Mouse (Mus musculus) embryonic facial prominence, embryonic 14.5 days (tissue): Measurements from ENCODE around the gene Angptl8. TPM values are rescaled to one million over a fixed set of nuclear protein-coding genes. Genes with fewer than 3 reads are reported as not detected.

Experiments
- ATAC-seq: fragments of 200-750 bp; cut with Nextera tagmentation; 2 replicates; pipeline ENCODE4 v1.8.0; 2017; ENCODE audit warnings: low read depth, moderate number of reproducible peaks, moderate TSS enrichment
- DNase-seq: peaks from one replicate; pipeline ENCODE4 v3.0.0-alpha.2; 2015; ENCODE audit warnings: low spot score
- H3K27ac ChIP-seq: fragments of 300-500 bp; sonication (generic); replicated peaks from 2 replicates; pipeline ENCODE4 v1.5.1; 2014; ENCODE audit warnings: low read depth, mild to moderate bottlenecking, low read length, moderate library complexity
- H3K27me3 ChIP-seq: fragments of 300-500 bp; sonication (generic); replicated peaks from 2 replicates; pipeline ENCODE4 v1.6.1; 2014; ENCODE audit warnings: low read length; ENCODE audit not compliant: control insufficient read depth, insufficient read depth
- H3K36me3 ChIP-seq: fragments of 300-500 bp; sonication (generic); 2 replicates; pipeline ENCODE4 v1.6.1; 2014; ENCODE audit warnings: low read length, mixed read lengths; ENCODE audit not compliant: control insufficient read depth, insufficient read depth
- H3K4me1 ChIP-seq: fragments of 300-500 bp; sonication (generic); 2 replicates; pipeline ENCODE4 v1.6.1; 2014; ENCODE audit warnings: antibody characterized with exemption, low read length; ENCODE audit not compliant: control insufficient read depth, insufficient read depth
- H3K4me2 ChIP-seq: fragments of 300-500 bp; sonication (generic); 2 replicates; pipeline ENCODE4 v1.6.1; 2014; ENCODE audit warnings: low read depth, mild to moderate bottlenecking, low read length, moderate library complexity, mixed read lengths
- H3K4me3 ChIP-seq: fragments of 300-500 bp; sonication (generic); 2 replicates; pipeline ENCODE4 v1.5.1; 2014; ENCODE audit warnings: low read depth, mild to moderate bottlenecking, low read length
- H3K9ac ChIP-seq: fragments of 300-500 bp; sonication (generic); 2 replicates; pipeline ENCODE4 v1.6.1; 2014; ENCODE audit warnings: low read depth, mild to moderate bottlenecking, low read length, moderate library complexity, mixed read lengths
- H3K9me3 ChIP-seq: fragments of 300-500 bp; sonication (generic); 2 replicates; pipeline ENCODE4 v1.6.1; 2016; ENCODE audit warnings: low read length; ENCODE audit not compliant: control insufficient read depth
- WGBS: fragments of 180-500 bp; shearing (Covaris S2); extraction: QIAGEN DNeasy Blood & Tissue Kit; methylation state at CpG from one replicate; pipeline ENCODE4 v1.1.7; 2014; 5-methylcytosine and 5-hydroxymethylcytosine counted together
- polyA plus RNA-seq: library from polyadenylated mRNA; unstranded; fragments of >200 nt; fragmentation: Nextera tagmentation; extraction: Ambion mirVana; gene quantifications from 2 replicates; pipeline ENCODE4 v1.2.1, GENCODE M21; 2014

Angptl8 gene
- polyA plus RNA-seq, 1 experiment from 2014 or later: 0.54 TPM

GRCm38 (mm10) chr9:21794925-21795324, 40.4 kb upstream of the Angptl8 start:
- peaks cover 30% of the 10 kb centered on the region for H3K4me1 ChIP-seq
- no peak overlapping the region for H3K4me2 ChIP-seq
- WGBS: 94% methylated on average over 19 of the region's 25 CpGs
- H3K9me3 ChIP-seq: no peaks in the 10 kb centered on the region
- no peak overlapping the region for H3K4me3 ChIP-seq
- no peak for DNase-seq
- ATAC-seq: no peak
- H3K36me3 ChIP-seq: peaks cover 54% of the 10 kb centered on the region
- H3K27me3 ChIP-seq: no peaks in the 10 kb centered on the region
- H3K27ac ChIP-seq: no peak overlapping the region
- no peak overlapping the region for H3K9ac ChIP-seq

GRCm38 (mm10) chr9:21795579-21795978, 39.7 kb upstream of the Angptl8 start:
- Histone ChIP-seq H3K27me3 (no peaks in the 10 kb centered on the region), H3K27ac (0 out of 2 replicates have a peak overlapping the region, but pooled peaks have one; percentile 96), H3K9me3 (no peaks in the 10 kb centered on the region), H3K4me3 (0 out of 2 replicates have a peak overlapping the region, but pooled peaks have one; percentile 87), H3K9ac (peak overlapping the region; percentile 52; the same call in 1 of the 2 replicates), H3K4me2 (peak overlapping the region; percentile 68), H3K4me1 (peaks cover 30% of the 10 kb centered on the region), H3K36me3 (peaks cover 48% of the 10 kb centered on the region)
- ATAC-seq: no peak
- DNase-seq: no peak
- WGBS: 54% methylated on average over 5 of the region's 5 CpGs

GRCm38 (mm10) chr9:21796259-21796658, 39.1 kb upstream of the Angptl8 start:
- Histone ChIP-seq H3K4me1 (peaks cover 30% of the 10 kb centered on the region), H3K9ac (peak overlapping the region; percentile 52), H3K4me3 (peak overlapping the region; percentile 87), H3K27ac (peak overlapping the region; percentile 96; the same call in 1 of the 2 replicates), H3K9me3 (no peaks in the 10 kb centered on the region), H3K36me3 (peaks cover 44% of the 10 kb centered on the region), H3K27me3 (no peaks in the 10 kb centered on the region), H3K4me2 (peak overlapping the region; percentile 68)
- DNase-seq (peak; percentile 26), ATAC-seq (no peak)
- 12% methylated on average over 3 of the region's 3 CpGs for WGBS

DNA sequence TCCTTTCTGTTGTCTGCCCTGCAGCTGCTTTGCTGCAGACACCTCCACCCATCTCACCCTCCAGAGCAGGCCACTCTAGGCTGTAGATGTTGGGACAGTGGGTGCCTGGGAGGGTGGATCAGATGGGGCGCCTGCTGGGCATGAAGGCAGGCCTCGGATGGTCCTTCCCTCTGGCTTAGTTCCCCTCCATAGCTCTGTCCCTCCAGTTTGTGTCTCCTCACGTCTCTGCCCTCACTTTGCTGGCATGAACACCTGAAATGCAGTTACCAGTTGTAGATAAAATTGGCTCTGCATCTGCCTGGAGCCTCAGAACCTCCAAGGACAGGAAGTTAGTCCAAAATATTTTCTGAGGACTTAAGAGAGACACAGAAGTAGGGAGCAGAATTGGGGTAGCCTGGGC, 38.4 kb upstream of the Angptl8 start:
- H3K36me3 ChIP-seq: peaks cover 44% of the 10 kb centered on the region
- ATAC-seq (no peak), DNase-seq (no peak)
- 55% methylated on average over 3 of the region's 3 CpGs for WGBS
- H3K27ac ChIP-seq: peak overlapping the region; percentile 96
- H3K9me3 ChIP-seq: no peaks in the 10 kb centered on the region
- H3K4me1 ChIP-seq: peaks cover 29% of the 10 kb centered on the region
- H3K27me3 ChIP-seq: no peaks in the 10 kb centered on the region
- peak overlapping the region; percentile 87 for H3K4me3 ChIP-seq
- peak overlapping the region; percentile 68 for H3K4me2 ChIP-seq
- H3K9ac ChIP-seq: peak overlapping the region; percentile 52

DNA sequence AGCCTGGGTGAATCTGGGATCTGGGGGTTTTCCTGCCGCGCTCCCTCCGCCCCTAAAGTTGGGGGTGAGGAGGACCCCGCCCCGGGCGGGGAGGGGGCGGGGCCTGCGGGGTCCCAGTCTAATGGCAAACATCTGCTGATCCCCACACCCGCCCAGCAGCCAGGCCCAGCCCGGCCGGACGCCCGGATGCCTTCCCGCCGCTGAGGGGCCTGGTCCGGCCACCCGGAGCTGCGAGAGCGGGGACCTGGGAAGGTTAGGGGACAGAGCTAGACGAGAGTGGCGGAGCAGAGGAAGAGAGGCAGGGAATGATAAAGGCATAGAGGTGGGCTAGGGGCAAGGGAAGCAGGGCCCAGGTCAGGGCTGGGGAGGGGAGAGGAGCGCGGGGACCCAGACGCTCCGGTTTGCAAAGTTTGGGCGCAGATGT, 37.4 kb upstream of the Angptl8 start:
- ATAC-seq: peak; percentile 69
- Histone ChIP-seq H3K36me3 (peaks cover 46% of the 10 kb centered on the region), H3K9ac (peak overlapping the region; percentile 91), H3K27ac (peak overlapping the region; percentile 96), H3K4me1 (peaks cover 23% of the 10 kb centered on the region), H3K27me3 (no peaks in the 10 kb centered on the region), H3K9me3 (no peaks in the 10 kb centered on the region), H3K4me2 (peak overlapping the region; percentile 68), H3K4me3 (peak overlapping the region; percentile 87)
- DNase-seq: peak; percentile 86
- WGBS: 0% methylated on average over 19 of the region's 26 CpGs

DNA sequence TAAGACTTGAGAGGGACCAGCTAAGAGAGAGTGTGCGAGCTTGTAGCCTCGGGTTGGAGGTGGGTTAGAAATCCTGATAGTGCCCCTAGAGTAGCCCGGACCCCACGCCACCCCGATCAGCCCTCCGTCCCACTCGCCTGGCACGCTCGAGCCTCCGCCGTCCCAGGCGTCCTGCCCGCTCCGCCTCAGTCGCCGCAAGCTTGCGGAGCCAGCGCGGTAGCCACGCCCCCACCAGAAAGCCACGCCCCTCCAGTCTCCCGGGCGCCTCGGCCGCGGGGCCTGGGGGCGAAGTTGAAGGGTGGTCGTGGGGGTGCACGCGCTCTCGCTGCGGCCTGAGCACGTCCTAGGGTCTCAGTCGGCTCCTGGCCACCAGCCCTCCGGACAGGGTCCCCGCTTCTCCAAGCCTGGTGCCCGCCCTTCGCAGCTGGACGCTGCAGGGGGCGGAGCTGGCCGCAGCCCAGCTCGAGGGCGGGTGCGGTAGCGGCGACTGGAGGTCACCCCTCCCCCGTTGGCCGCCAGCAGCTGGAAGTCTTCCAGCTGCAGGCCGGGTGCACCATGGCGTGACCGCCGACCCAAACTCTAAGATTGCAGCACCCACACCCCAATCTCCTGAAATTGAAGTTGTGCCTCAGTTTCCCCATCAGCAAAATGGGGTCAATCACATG, 36.8 kb upstream of the Angptl8 start, which contains the start of gene Kank2:
TSS of gene Kank2 (minus strand) at position 400 of the 665 bp plus-strand sequence.
- H3K4me3 ChIP-seq: peak within 1 kb of the TSS; percentile 87
- DNase-seq: peak; percentile 87
- peak; percentile 85 for ATAC-seq
- H3K36me3 ChIP-seq: peaks cover 41% of the 10 kb centered on the region
- no peaks in the 10 kb centered on the region for H3K27me3 ChIP-seq
- H3K4me2 ChIP-seq: peak within 1 kb of the TSS; percentile 68
- H3K9me3 ChIP-seq: no peaks in the 10 kb centered on the region
- 1% methylated on average over 14 of the region's 52 CpGs for WGBS
- H3K27ac ChIP-seq: peak within 1 kb of the TSS; percentile 96
- H3K4me1 ChIP-seq: peaks cover 21% of the 10 kb centered on the region
- H3K9ac ChIP-seq: peak within 1 kb of the TSS; percentile 91

DNA sequence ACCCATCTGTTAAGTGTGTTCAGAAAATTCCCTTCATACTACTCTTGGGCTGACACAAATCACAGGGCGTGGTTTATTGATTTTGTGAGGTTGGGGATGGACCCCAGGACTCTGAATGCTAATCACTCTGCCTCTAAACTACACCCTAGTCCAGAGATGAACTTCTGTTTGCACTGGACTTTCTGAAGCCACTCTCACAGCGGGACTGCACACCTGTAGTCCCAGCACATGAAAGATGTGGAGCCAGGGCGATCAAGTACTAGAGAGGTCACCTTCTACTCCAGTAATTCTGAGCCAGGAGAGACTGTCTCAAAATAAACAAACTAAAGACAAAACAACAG, 36.3 kb upstream of the Angptl8 start:
- no peak for ATAC-seq
- Histone ChIP-seq H3K9ac (peak overlapping the region; percentile 91; the same call in 1 of the 2 replicates), H3K4me3 (peak overlapping the region; percentile 87), H3K4me2 (peak overlapping the region; percentile 68), H3K4me1 (peaks cover 21% of the 10 kb centered on the region), H3K27ac (peak overlapping the region; percentile 96), H3K27me3 (no peaks in the 10 kb centered on the region), H3K9me3 (no peaks in the 10 kb centered on the region), H3K36me3 (peaks cover 36% of the 10 kb centered on the region)
- WGBS: 50% methylated on average over 3 of the region's 3 CpGs
- no peak for DNase-seq

DNA sequence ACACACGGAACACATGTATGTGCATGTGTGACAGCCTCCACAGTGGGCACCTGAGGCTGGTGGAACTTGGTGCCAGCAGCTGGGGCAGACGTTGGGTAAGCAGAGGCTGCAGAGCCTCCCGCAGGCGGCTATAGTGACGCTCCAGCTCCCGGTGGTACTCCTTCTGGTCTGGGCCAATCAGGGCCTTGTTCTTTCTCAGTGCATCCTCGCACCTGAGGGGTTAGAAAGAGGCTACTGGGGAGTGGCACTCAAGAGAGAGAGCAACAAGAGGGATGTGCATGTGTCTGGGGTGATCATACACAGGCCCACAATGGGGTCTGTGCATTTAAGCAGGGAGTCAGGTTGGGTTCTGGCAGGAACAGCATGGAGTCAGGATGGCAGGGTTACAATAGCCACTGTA, 34.2 kb upstream of the Angptl8 start:
- ATAC-seq (no peak), DNase-seq (no peak)
- Histone ChIP-seq H3K27ac (no peak overlapping the region), H3K4me2 (no peak overlapping the region), H3K4me1 (peaks cover 17% of the 10 kb centered on the region), H3K27me3 (no peaks in the 10 kb centered on the region), H3K4me3 (no peak overlapping the region), H3K36me3 (peaks cover 17% of the 10 kb centered on the region; the same call in 1 of the 2 replicates), H3K9me3 (no peaks in the 10 kb centered on the region), H3K9ac (no peak overlapping the region)
- 75% methylated on average over 7 of the region's 7 CpGs for WGBS

DNA sequence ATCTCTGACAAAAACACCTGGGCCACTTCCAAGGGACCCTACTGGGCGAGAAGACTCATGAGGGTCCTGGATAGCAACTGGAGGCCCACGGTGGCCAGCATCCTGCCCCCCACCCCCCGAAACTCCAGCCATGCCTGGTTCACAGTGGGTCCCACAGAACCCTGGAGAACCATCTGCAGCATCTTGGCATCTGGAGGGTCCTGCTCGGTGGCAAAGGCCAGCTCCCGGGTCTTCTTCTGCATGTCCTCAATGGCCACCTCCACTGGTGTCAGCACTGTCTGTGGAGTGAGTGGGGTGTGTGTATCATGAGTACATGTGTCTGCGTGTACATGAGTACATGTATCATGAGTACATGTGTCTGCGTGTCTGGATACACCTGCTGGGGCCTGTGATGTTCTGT, 33.7 kb upstream of the Angptl8 start:
- Histone ChIP-seq H3K9ac (no peak overlapping the region), H3K4me3 (no peak overlapping the region), H3K4me1 (peaks cover 12% of the 10 kb centered on the region), H3K36me3 (peaks cover 17% of the 10 kb centered on the region; the same call in 1 of the 2 replicates), H3K27me3 (no peaks in the 10 kb centered on the region), H3K9me3 (no peaks in the 10 kb centered on the region), H3K4me2 (no peak overlapping the region), H3K27ac (no peak overlapping the region)
- 87% methylated on average over 7 of the region's 7 CpGs for WGBS
- no peak for DNase-seq
- no peak for ATAC-seq
